Mouse (Mus musculus) lung, postnatal 25 days (tissue): ENCODE measurements around the gene Tagap.
"Not testable (repeated sequence)": the region's sequence is repeated elsewhere in the genome, so short reads cannot be mapped to it uniquely, and the experiment has no call there.

Source experiments
- DNase-seq: peaks from one replicate; pipeline ENCODE4 v3.0.0; 2022; ENCODE audit warnings: low spot score

Gene Tagap

GRCm38 (mm10) chr17:7983484-7983883, 57.7 kb downstream of the Tagap start:
- not testable (repeated sequence) for DNase-seq
